Mouse (Mus musculus) retina, embryonic 14.5 days (tissue): ENCODE data around the gene Plxna4.

Experiments
- DNase-seq: peaks from one replicate; pipeline ENCODE4 v3.0.0-alpha.2; 2015; ENCODE audit warnings: low spot score

Gene Plxna4

GRCm38 (mm10) chr6:32406316-32407095 lies 181.5 kb downstream of the Plxna4 start:
- no peak for DNase-seq

- DNase-seq = no peak
Observed at GRCm38 (mm10) chr6:32402560-32403235, 185.3 kb downstream of the Plxna4 start.

GRCm38 (mm10) chr6:32398261-32398660 lies 189.7 kb downstream of the Plxna4 start:
- no peak for DNase-seq

GRCm38 (mm10) chr6:32397133-32397730 lies 190.8 kb downstream of the Plxna4 start:
- peak; percentile 51 for DNase-seq

GRCm38 (mm10) chr6:32395415-32395814 lies 192.6 kb downstream of the Plxna4 start:
- DNase-seq = no peak

- DNase-seq = no peak
Observed at GRCm38 (mm10) chr6:32392262-32392661, 195.7 kb downstream of the Plxna4 start.

GRCm38 (mm10) chr6:32388276-32388675 lies 199.7 kb downstream of the Plxna4 start:
- DNase-seq = no peak

GRCm38 (mm10) chr6:32386915-32387314 lies 201.1 kb downstream of the Plxna4 start:
- DNase-seq = no peak

- no peak for DNase-seq
Observed at GRCm38 (mm10) chr6:32384937-32385336, 203.1 kb downstream of the Plxna4 start.

GRCm38 (mm10) chr6:32384423-32384822 lies 203.6 kb downstream of the Plxna4 start:
- no peak for DNase-seq

- DNase-seq = peak; percentile 41
Observed at GRCm38 (mm10) chr6:32381516-32381915, 206.5 kb downstream of the Plxna4 start.

GRCm38 (mm10) chr6:32377181-32377580 lies 210.8 kb downstream of the Plxna4 start:
- DNase-seq = no peak

- no peak for DNase-seq
Observed at GRCm38 (mm10) chr6:32373931-32374361, 214.0 kb downstream of the Plxna4 start.

- no peak for DNase-seq
Observed at GRCm38 (mm10) chr6:32369092-32369491, 218.9 kb downstream of the Plxna4 start.

GRCm38 (mm10) chr6:32368408-32368807 lies 219.6 kb downstream of the Plxna4 start:
- DNase-seq = no peak

- no peak for DNase-seq
Observed at GRCm38 (mm10) chr6:32364933-32365332, 223.1 kb downstream of the Plxna4 start.

- no peak for DNase-seq
Observed at GRCm38 (mm10) chr6:32363489-32364068, 224.4 kb downstream of the Plxna4 start.

- no peak for DNase-seq
Observed at GRCm38 (mm10) chr6:32362421-32362820, 225.6 kb downstream of the Plxna4 start.

GRCm38 (mm10) chr6:32359675-32360074 lies 228.3 kb downstream of the Plxna4 start:
- no peak for DNase-seq

- DNase-seq = no peak
Observed at GRCm38 (mm10) chr6:32357497-32357896, 230.5 kb downstream of the Plxna4 start.

- DNase-seq = no peak
Observed at GRCm38 (mm10) chr6:32355559-32355958, 232.4 kb downstream of the Plxna4 start.

GRCm38 (mm10) chr6:32348996-32349395 lies 239.0 kb downstream of the Plxna4 start:
- DNase-seq = no peak

GRCm38 (mm10) chr6:32348126-32348525 lies 239.9 kb downstream of the Plxna4 start:
- DNase-seq = no peak
